Mouse (Mus musculus): Measurements from ENCODE around the gene Adk.

- TF ChIP-seq CTCF (IDR thresholded peaks at IDR 0.05; ENCODE audit: extremely low read depth, insufficient read depth, insufficient read length, insufficient replicate concordance) (no peak), POLR2A (IDR thresholded peaks at IDR 0.05; ENCODE audit: low read depth, low read length) (no peak)
Measured at GRCm38 (mm10) chr14:21102666-21103203, 50.4 kb downstream of the Adk start.

All from spleen, adult 2 months (tissue).